Mouse (Mus musculus) cerebellum, adult 2 months (tissue): Measurements from ENCODE around the gene Aldh16a1.

Experiments used
- CTCF ChIP-seq: fragments of 200-500 bp; IDR thresholded peaks from 2 replicates; pipeline ENCODE4 v1.5.1; 2011; ENCODE audit warnings: low read depth, mild to moderate bottlenecking, control low read depth, low read length, moderate library complexity, borderline replicate concordance; ENCODE audit not compliant: insufficient read depth
- POLR2A ChIP-seq: fragments of 200-500 bp; IDR thresholded peaks from 2 replicates; pipeline ENCODE4 v1.6.1; 2011; ENCODE audit warnings: low read length, control low read depth, borderline replicate concordance; ENCODE audit not compliant: insufficient read depth

DNA sequence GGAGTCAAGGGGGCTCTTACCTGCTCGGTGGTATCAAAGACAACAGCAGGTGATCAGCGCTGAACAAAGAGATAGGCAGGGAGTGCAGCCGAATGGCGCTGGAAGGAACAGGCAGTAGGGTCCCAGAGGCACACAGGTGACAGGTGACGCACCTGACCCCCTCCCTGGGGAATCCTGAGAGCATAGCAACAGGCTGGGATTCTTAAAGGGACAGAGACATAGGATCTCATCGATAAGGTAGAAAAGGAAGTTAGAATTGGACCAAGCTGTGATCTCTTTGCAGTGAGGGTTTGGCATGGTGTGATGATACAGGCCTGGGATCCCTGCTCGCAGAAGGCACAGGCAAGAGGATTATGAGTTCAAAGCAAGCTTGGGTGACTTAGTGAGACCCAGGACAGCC, 25.1 kb upstream of the Aldh16a1 start, which contains the start of gene Gfy:
- TF ChIP-seq CTCF (no peak), POLR2A (no peak)
